Mouse (Mus musculus) thymus, adult 2 months (tissue): ENCODE measurements around the gene Fam83d. TPM values are rescaled to one million over a fixed set of nuclear protein-coding genes. Genes with fewer than 3 reads are reported as not detected.

Experiments
- DNase-seq: peaks from one replicate; pipeline ENCODE4 v3.0.0; 2021
- H3K27ac ChIP-seq: fragments of 200-500 bp; 2 replicates; pipeline ENCODE4 v1.5.1; 2012; ENCODE audit warnings: low read length, control low read depth; ENCODE audit not compliant: control insufficient read depth, insufficient read depth
- H3K27me3 ChIP-seq: fragments of 200-500 bp; 2 replicates; pipeline ENCODE4 v1.6.1; 2012; ENCODE audit warnings: mild to moderate bottlenecking, low read length, moderate library complexity, mixed read lengths; ENCODE audit not compliant: control insufficient read depth, insufficient read depth
- H3K36me3 ChIP-seq: fragments of 200-500 bp; 2 replicates; pipeline ENCODE4 v1.6.1; 2012; ENCODE audit warnings: mild to moderate bottlenecking, low read length, moderate library complexity; ENCODE audit not compliant: control insufficient read depth, insufficient read depth
- H3K4me1 ChIP-seq: fragments of 200-500 bp; replicated peaks from 2 replicates; pipeline ENCODE4 v1.6.1; 2012; ENCODE audit warnings: low read length; ENCODE audit not compliant: control insufficient read depth, insufficient read depth
- H3K4me3 ChIP-seq: fragments of 200-500 bp; 2 replicates; pipeline ENCODE4 v1.5.1; 2012; ENCODE audit warnings: mild to moderate bottlenecking, low read length, control low read depth, moderate library complexity; ENCODE audit not compliant: control insufficient read depth, insufficient read depth
- CTCF ChIP-seq: fragments of 200-500 bp; IDR thresholded peaks from 2 replicates; pipeline ENCODE4 v1.5.1; 2012; ENCODE audit warnings: mild to moderate bottlenecking, control low read depth, low read length, moderate library complexity, borderline replicate concordance; ENCODE audit not compliant: control insufficient read depth, poor library complexity, insufficient read depth; ENCODE audit errors: extremely low read depth
- POLR2A ChIP-seq: fragments of 200-500 bp; IDR thresholded peaks from 2 replicates; pipeline ENCODE4 v1.6.1; 2012; ENCODE audit warnings: mild to moderate bottlenecking, low read length, control low read depth, moderate library complexity; ENCODE audit not compliant: control insufficient read depth, poor library complexity, insufficient read depth; ENCODE audit errors: extremely low read depth
- WGBS: fragments of 180-500 bp; shearing (Covaris S2); methylation state at CpG from one replicate; pipeline ENCODE4 v1.1.7; 2018; 5-methylcytosine and 5-hydroxymethylcytosine counted together
- polyA plus RNA-seq: library from polyadenylated mRNA; depleted of rRNA; stranded (reverse); fragments of >200 nt; gene quantifications from 2 replicates; pipeline ENCODE4 v1.2.3, GENCODE M21; 2012

The Fam83d gene
- polyA plus RNA-seq, 1 experiment, result 26.2 TPM

DNA sequence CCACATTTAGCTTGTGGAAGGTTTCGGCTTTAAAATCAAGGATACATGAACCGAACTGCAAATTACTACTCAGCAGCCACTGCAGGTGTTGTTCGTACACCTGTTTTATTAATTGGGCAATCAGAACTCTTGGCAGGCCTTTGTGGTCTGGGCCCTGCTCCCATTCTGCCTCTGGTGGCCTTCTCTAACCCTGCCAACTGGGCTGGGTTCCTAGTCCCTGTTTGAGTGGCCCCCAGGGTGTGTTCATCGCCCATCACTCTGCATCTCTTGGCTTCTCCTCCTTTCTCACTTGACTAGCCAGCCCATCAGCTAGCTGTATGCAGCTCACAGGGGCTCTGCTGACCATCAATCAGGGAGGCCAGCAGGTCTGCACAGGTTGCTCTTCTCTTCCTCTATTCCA is 8.8 kb downstream of the Fam83d start:
- WGBS, result 90% methylated on average over 4 of the region's 4 CpGs
- no peak overlapping the region for H3K27ac ChIP-seq
- DNase-seq, result no peak
- no peaks in the 10 kb centered on the region for H3K27me3 ChIP-seq
- peaks cover 21% of the 10 kb centered on the region for H3K36me3 ChIP-seq
- H3K4me1 ChIP-seq, result 0 out of 2 replicates have a peak, but pooled peaks cover 3% of the 10 kb centered on the region
- TF ChIP-seq POLR2A (no peak), CTCF (no peak)
- H3K4me3 ChIP-seq, result no peak overlapping the region

- TF ChIP-seq CTCF, result no peak
- TF ChIP-seq POLR2A, result no peak
- H3K4me3 ChIP-seq, result no peak overlapping the region
- 79% methylated on average over 6 of the region's 6 CpGs for WGBS
- peaks cover 24% of the 10 kb centered on the region for H3K36me3 ChIP-seq
- DNase-seq, result no peak
- H3K27ac ChIP-seq, result no peak overlapping the region
- no peaks in the 10 kb centered on the region for H3K27me3 ChIP-seq
- H3K4me1 ChIP-seq, result 0 out of 2 replicates have a peak, but pooled peaks cover 3% of the 10 kb centered on the region
Observed at GRCm38 (mm10) chr2:158777490-158777889, 9.6 kb downstream of the Fam83d start.

DNA sequence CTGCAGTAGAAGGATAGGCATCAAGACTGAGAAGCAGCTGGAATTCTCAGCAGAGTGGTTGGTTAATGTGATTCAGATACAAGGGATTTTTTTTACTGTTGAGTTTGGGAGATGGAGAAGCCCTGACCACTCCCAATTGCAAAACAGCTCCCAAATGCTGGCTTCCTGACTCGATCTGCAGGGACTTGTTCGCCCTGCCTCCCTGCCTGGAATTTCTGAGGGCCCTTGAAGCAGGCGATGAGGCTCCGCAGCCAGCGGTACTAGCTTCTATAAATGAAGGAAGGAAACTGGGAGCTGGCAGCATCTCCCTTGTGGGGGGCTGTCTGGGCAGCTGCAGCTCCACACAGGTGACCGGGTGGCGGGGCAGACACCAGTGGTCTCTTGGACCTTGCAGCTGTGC is 10.5 kb downstream of the Fam83d start:
- WGBS, result 92% methylated on average over 7 of the region's 7 CpGs
- 0 out of 2 replicates have a peak, but pooled peaks cover 3% of the 10 kb centered on the region for H3K4me1 ChIP-seq
- no peak for DNase-seq
- H3K27ac ChIP-seq, result no peak overlapping the region
- H3K4me3 ChIP-seq, result no peak overlapping the region
- no peaks in the 10 kb centered on the region for H3K27me3 ChIP-seq
- no peak for TF ChIP-seq POLR2A
- TF ChIP-seq CTCF, result no peak
- peaks cover 31% of the 10 kb centered on the region for H3K36me3 ChIP-seq

- H3K36me3 ChIP-seq, result peaks cover 41% of the 10 kb centered on the region
- no peak overlapping the region for H3K4me3 ChIP-seq
- WGBS, result 97% methylated on average over 7 of the region's 7 CpGs
- no peaks in the 10 kb centered on the region for H3K27me3 ChIP-seq
- H3K4me1 ChIP-seq, result 0 out of 2 replicates have a peak, but pooled peaks cover 3% of the 10 kb centered on the region
- TF ChIP-seq POLR2A (no peak), CTCF (no peak)
- no peak overlapping the region for H3K27ac ChIP-seq
- no peak for DNase-seq
Observed at GRCm38 (mm10) chr2:158781126-158781525, 13.2 kb downstream of the Fam83d start.

DNA sequence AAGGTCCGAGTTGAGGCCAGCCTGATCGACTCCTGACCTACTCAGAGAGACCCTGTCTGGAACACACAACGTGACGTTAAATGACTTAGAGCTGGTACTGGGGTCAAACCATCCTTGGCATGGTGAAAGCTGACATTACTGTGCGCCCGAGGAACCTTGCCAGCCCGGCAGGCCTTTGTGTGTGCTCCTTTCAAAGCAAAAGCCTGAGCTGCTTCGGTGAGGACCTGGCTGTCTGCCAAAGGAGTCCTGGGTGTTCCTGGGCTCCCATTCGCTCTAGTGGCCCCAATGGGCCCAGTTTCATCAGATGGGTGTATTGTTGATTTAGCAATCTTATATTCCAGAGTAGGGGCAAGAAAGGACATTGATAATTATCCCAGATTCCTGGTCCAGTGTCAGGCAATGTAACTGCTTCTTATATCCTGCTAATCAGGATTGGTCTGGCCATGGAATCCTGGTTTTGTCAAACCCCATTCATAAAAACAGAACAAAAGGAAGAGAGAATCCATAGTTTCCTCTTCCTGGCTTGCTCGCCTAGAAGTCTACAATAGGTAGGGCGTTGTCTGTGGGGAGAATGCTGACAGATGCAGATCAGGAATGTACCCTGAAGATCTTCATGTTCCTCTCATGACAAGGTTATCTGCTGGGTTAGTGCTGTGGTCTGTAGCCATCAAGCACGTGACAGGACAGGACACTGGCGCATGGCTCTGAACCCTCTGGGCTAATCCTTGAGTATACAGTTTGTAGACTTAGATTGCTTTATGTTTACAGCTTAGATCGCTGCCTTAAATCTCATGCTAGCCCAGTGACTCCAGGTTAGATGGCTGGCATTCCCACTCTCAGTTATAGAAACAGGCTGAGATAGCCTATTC is 19.3 kb downstream of the Fam83d start:
- no peak for TF ChIP-seq POLR2A
- no peak for DNase-seq

DNA sequence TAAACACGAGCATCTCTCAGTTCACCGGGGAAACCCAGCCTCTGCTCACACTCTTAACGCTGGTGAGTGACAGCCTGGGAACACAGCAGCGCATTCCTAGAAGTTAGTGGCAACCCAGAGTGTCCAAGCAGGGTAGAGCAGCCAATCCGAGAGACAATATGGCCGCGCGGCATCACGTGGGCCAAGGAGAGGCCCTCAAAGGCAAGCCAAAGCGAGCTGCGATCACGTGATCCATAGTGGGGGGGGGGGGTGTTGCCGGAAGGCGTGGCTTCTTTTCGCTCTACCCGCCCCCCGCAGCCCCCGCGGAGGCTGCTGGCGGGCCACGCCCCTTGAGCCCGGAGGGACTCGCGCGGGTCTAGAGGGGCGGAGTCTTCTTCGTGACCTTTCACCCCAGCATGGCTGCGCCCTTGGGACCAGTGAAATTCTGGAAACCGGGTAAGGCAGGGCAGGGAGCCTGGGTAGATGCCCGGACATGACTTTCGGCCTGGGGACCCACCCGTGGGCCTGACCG is 26.7 kb downstream of the Fam83d start, which contains the start of gene Dhx35:
TSS of gene Dhx35 (plus strand) at position 314 of the 511 bp plus-strand sequence.
- under 1% methylated on average over 33 of the region's 33 CpGs for WGBS
- Histone ChIP-seq H3K4me1 (peaks cover 9% of the 10 kb centered on the region), H3K27me3 (no peaks in the 10 kb centered on the region), H3K27ac (peak within 1 kb of the TSS; percentile 26; the same call in 1 of the 2 replicates), H3K4me3 (peak within 1 kb of the TSS; percentile 84), H3K36me3 (no peaks in the 10 kb centered on the region)
- peak; percentile 93 for DNase-seq
- TF ChIP-seq POLR2A (no peak), CTCF (no peak)

More for the DNA sequence above, 19.3 kb downstream of the Fam83d start:
- peaks cover 24% of the 10 kb centered on the region; the same call in 1 of the 2 replicates for H3K36me3 ChIP-seq
- WGBS, result 94% methylated on average over 14 of the region's 14 CpGs
- no peaks in the 10 kb centered on the region for H3K27me3 ChIP-seq
- H3K4me3 ChIP-seq, result no peak overlapping the region
- H3K27ac ChIP-seq, result no peak overlapping the region
- H3K4me1 ChIP-seq, result no peaks in the 10 kb centered on the region
